ENCODE assay signal across 8 mouse cellular contexts in genomic region chr16:11253898-11254722, GRCm38 (mm10). TPM values are rescaled to one million over a fixed set of nuclear protein-coding genes. Genes with fewer than 3 reads are reported as not detected.
A peak's percentile ranks its signal among the peaks of the same experiment; 100 is the strongest.
DNase-seq lines count a peak whose midpoint lies in the region; ATAC-seq lines count a peak whose summit lies in the region.

Gene Gspt1, minus strand, starts transcription at chr16:11254325.

- peak; percentile 96 for ATAC-seq in intestine, embryonic 14.5 days (replicated peaks; ENCODE audit: low FRiP score, low TSS enrichment, low read depth)

- peak within 1 kb of the TSS; percentile 93 for H3K27ac ChIP-seq in intestine, embryonic 14.5 days (ENCODE audit: low read depth)

- intact Hi-C loops in left cerebral cortex, postnatal 14 days (cut with DNase I), result loop anchor here (5.0 kb wide), 1 partner anchor 163 kb away; no protein-coding TSS in a partner anchor

- peak within 1 kb of the TSS; percentile 95 for H3K4me3 ChIP-seq in intestine, embryonic 14.5 days (ENCODE audit: low read depth, low read length)

- no peaks in the 10 kb centered on the region for H3K36me3 ChIP-seq in intestine, embryonic 14.5 days (ENCODE audit: control insufficient read depth, insufficient read depth, low read length)

- no peaks in the 10 kb centered on the region for H3K9me3 ChIP-seq in intestine, embryonic 14.5 days (ENCODE audit: control insufficient read depth, low read length)

- peak within 1 kb of the TSS; percentile 83 for H3K4me2 ChIP-seq in intestine, embryonic 14.5 days (ENCODE audit: low read length)

- H3K9ac ChIP-seq in intestine, embryonic 14.5 days (ENCODE audit: low read length), result peak within 1 kb of the TSS; percentile 91

- H3K27me3 ChIP-seq in intestine, embryonic 14.5 days (replicated peaks; ENCODE audit: control insufficient read depth, insufficient read depth, low read length), result no peaks in the 10 kb centered on the region

- peaks cover 14% of the 10 kb centered on the region for H3K4me1 ChIP-seq in intestine, embryonic 14.5 days (replicated peaks; ENCODE audit: control insufficient read depth, insufficient read depth, low read length)

- DNase-seq in adrenal gland, adult 18-20 months (ENCODE audit: low spot score in 2 of 2), result peak; percentile 94
- peak; percentile 99 for DNase-seq in embryo, embryonic 11 days
- peak; percentile 98 for DNase-seq in gastrocnemius, postnatal 25 days
- DNase-seq in intestine, embryonic 14.5 days (ENCODE audit: low spot score), result peak; percentile 99
- peak; percentile 99 for DNase-seq in left cerebral cortex, postnatal 14 days (ENCODE audit: low spot score in 2 of 2)
- peak; percentile 98 for DNase-seq in mesoderm, embryonic 11.5 days (ENCODE audit: low read depth, low spot score)
- DNase-seq in right cerebral cortex, postnatal 36 days (ENCODE audit: low spot score in 2 of 2), result peak; percentile 99
- peak; percentile 99 for DNase-seq in yolk sac, embryonic 10.5 days (ENCODE audit: low spot score)

- WGBS in intestine, embryonic 14.5 days, result under 1% methylated on average over 72 of the region's 76 CpGs

RNA-seq across cellular contexts. Expression of gene Gspt1, which starts in this region (rescaled TPM):
- 100 to 1,000 TPM; 110 to 145 TPM for total RNA-seq in adrenal gland, adult 18-20 months (2021)
- 10 to 100 TPM; 53.6 to 54.2 TPM for total RNA-seq in gastrocnemius, postnatal 25 days (2021)
- 90.4 and 92.3 TPM in 2 replicates for polyA plus RNA-seq in intestine, embryonic 14.5 days (2014; fragmentation: Nextera tagmentation; extraction: Ambion mirVana)
- 10 to 100 TPM; 83.9 to 86.9 TPM for total RNA-seq in left cerebral cortex, postnatal 14 days (2021)

Comparison
In these comparisons a context has a peak if more than half of its experiments do, and no peak if none do; other contexts are left out.
1. Peak in every context shown above with its lines: DNase-seq, ATAC-seq, H3K4me3 ChIP-seq and H3K27ac ChIP-seq.